In genomic region chr8:116905252-116905651, GRCm38 (mm10) we compare ENCODE assay signal across 21 mouse cellular contexts. TPM values are rescaled to one million over a fixed set of nuclear protein-coding genes. Genes with fewer than 3 reads are reported as not detected.
DNase-seq lines count a peak whose midpoint lies in the region; ATAC-seq and TF ChIP-seq lines count a peak whose summit lies in the region.
"Had no signal": no experiment of that assay in that cellular context is flagged by ENCODE, and none has a peak within 500 bp of the region (broad histone marks: within the 10 kb centered on the region; RNA-seq: fewer than 3 reads in every experiment).

No protein-coding gene starts in this region.

- no peak overlapping the region for H3K4me3 ChIP-seq in forebrain, embryonic 15.5 days
- no peak overlapping the region for H3K4me3 ChIP-seq in kidney, adult 2 months (ENCODE audit: insufficient read depth, low read depth, low read length)
- H3K4me3 ChIP-seq: embryonic facial prominence, embryonic 12.5 days; hindbrain, embryonic 15.5 days; limb, embryonic 15.5 days; midbrain, embryonic 15.5 days had no signal

- no peak overlapping the region for H3K9ac ChIP-seq in forebrain, embryonic 15.5 days (replicated peaks)
- H3K9ac ChIP-seq: embryonic facial prominence, embryonic 12.5 days; hindbrain, embryonic 15.5 days; limb, embryonic 15.5 days; lung, embryonic 14.5 days; midbrain, embryonic 15.5 days had no signal

- DNase-seq in 3134 (ENCODE audit: extremely low read depth, insufficient read length, low spot score) = peak; percentile 57
- DNase-seq in thymus, postnatal 0 days (ENCODE audit: low spot score) = peak; percentile 33
- DNase-seq in liver = no peak
- DNase-seq in kidney, adult 2 months = no peak
- DNase-seq: cerebellum, adult 18-20 months; gastrocnemius, postnatal 14 days; heart, postnatal 10 days; kidney, adult 11 months; kidney, postnatal 25 days; lung, embryonic 14.5 days; right cerebral cortex, adult 18-20 months had no signal

- 94% methylated on average over 4 of the region's 4 CpGs for WGBS in forebrain, embryonic 15.5 days
- 95% methylated on average over 4 of the region's 4 CpGs for WGBS in kidney, adult 2 months

- ATAC-seq in CD4-positive, CD25-positive, alpha-beta regulatory T cell, adult 4 months = peak; percentile 29
- ATAC-seq in inflammation-experienced regulatory T-cells, adult 6 months = peak; percentile 35
- no peak for ATAC-seq in forebrain, embryonic 15.5 days (replicated peaks)
- ATAC-seq: forebrain, embryonic 16.5 days; midbrain, embryonic 15.5 days had no signal

- no peak overlapping the region for H3K27ac ChIP-seq in forebrain, embryonic 15.5 days (replicated peaks)
- H3K27ac ChIP-seq in kidney, adult 2 months (ENCODE audit: insufficient read depth, low read depth, low read length) = no peak overlapping the region
- H3K27ac ChIP-seq: embryonic facial prominence, embryonic 12.5 days; hindbrain, embryonic 15.5 days; limb, embryonic 15.5 days; macrophage; midbrain, embryonic 15.5 days had no signal

- H3K4me1 ChIP-seq in forebrain, embryonic 15.5 days = no peaks in the 10 kb centered on the region
- no peaks in the 10 kb centered on the region for H3K4me1 ChIP-seq in kidney, adult 2 months (ENCODE audit: control insufficient read depth, insufficient read depth, low read length)
- H3K4me1 ChIP-seq: embryonic facial prominence, embryonic 12.5 days; hindbrain, embryonic 15.5 days; limb, embryonic 15.5 days; midbrain, embryonic 15.5 days had no signal

- no peaks in the 10 kb centered on the region for H3K9me3 ChIP-seq in forebrain, embryonic 15.5 days
- H3K9me3 ChIP-seq: embryonic facial prominence, embryonic 12.5 days; hindbrain, embryonic 15.5 days; limb, embryonic 15.5 days; midbrain, embryonic 15.5 days had no signal

- no peak for TF ChIP-seq CTCF in kidney, adult 2 months (conservative IDR thresholded peaks at IDR 0.05; ENCODE audit: insufficient read depth, insufficient read length, low read depth, low read length)

- no peaks in the 10 kb centered on the region for H3K36me3 ChIP-seq in forebrain, embryonic 15.5 days
- no peaks in the 10 kb centered on the region; the same call in 1 of the 2 replicates for H3K36me3 ChIP-seq in kidney, adult 2 months (ENCODE audit: control insufficient read depth, insufficient read depth, low read length)
- H3K36me3 ChIP-seq: midbrain, embryonic 15.5 days had no signal

- no peak for TF ChIP-seq POLR2A in kidney, adult 2 months (IDR thresholded peaks at IDR 0.05; ENCODE audit: low read depth, low read length)

- H3K4me2 ChIP-seq in forebrain, embryonic 15.5 days (replicated peaks) = no peak overlapping the region
- H3K4me2 ChIP-seq: embryonic facial prominence, embryonic 12.5 days; hindbrain, embryonic 15.5 days; limb, embryonic 15.5 days; lung, embryonic 14.5 days; midbrain, embryonic 15.5 days had no signal

- H3K27me3 ChIP-seq in forebrain, embryonic 15.5 days = no peaks in the 10 kb centered on the region
- no peaks in the 10 kb centered on the region for H3K27me3 ChIP-seq in kidney, adult 2 months (replicated peaks; ENCODE audit: control insufficient read depth, insufficient read depth, low read length)
- H3K27me3 ChIP-seq: CH12.LX; embryonic facial prominence, embryonic 12.5 days; hindbrain, embryonic 15.5 days; limb, embryonic 15.5 days; midbrain, embryonic 15.5 days had no signal

RNA-seq across cellular contexts. Expression of gene Cmc2, which starts 16.0 kb away (rescaled TPM):
- 10 to 100 TPM; 36.3 to 38.5 TPM for polyA plus RNA-seq in CD4-positive, CD25-positive, alpha-beta regulatory T cell, adult 4 months (2017; shearing (Covaris generic))
- polyA plus RNA-seq in inflammation-experienced regulatory T-cells, adult 6 months (2017; shearing (Covaris generic)) = 10 to 100 TPM; 23.1 to 79.6 (median 36.6) TPM
- polyA plus RNA-seq in thymus, postnatal 0 days (2015; fragmentation: Nextera tagmentation; extraction: Ambion mirVana) = 132 and 136 TPM in 2 replicates
- polyA plus RNA-seq in forebrain, embryonic 15.5 days (2015; fragmentation: Nextera tagmentation; extraction: Ambion mirVana) = 40.7 and 41.2 TPM in 2 replicates
- polyA plus RNA-seq in kidney, adult 2 months (2012; rRNA removed) = 13.0 and 17.7 TPM in 2 replicates

RNA-seq across cellular contexts. Expression of gene Cenpn, which starts 16.3 kb away (rescaled TPM):
- polyA plus RNA-seq in CD4-positive, CD25-positive, alpha-beta regulatory T cell, adult 4 months (2017; shearing (Covaris generic)) = 1 to 10 TPM; 2.9 to 8.8 TPM
- polyA plus RNA-seq in inflammation-experienced regulatory T-cells, adult 6 months (2017; shearing (Covaris generic)) = 10 to 100 TPM in 1 of 3 experiments, 1 to 10 TPM in 2; 3.3 to 22.4 (median 3.9) TPM
- polyA plus RNA-seq in thymus, postnatal 0 days (2015; fragmentation: Nextera tagmentation; extraction: Ambion mirVana) = 32.2 and 35.4 TPM in 2 replicates
- 17.1 and 17.8 TPM in 2 replicates for polyA plus RNA-seq in forebrain, embryonic 15.5 days (2015; fragmentation: Nextera tagmentation; extraction: Ambion mirVana)
- polyA plus RNA-seq in kidney, adult 2 months (2012; rRNA removed) = 0.89 and 1.2 TPM in 2 replicates

RNA-seq across cellular contexts. Expression of gene Atmin, which starts 37.9 kb away (rescaled TPM):
- polyA plus RNA-seq in CD4-positive, CD25-positive, alpha-beta regulatory T cell, adult 4 months (2017; shearing (Covaris generic)) = 1 to 10 TPM; 6.4 TPM
- 1 to 10 TPM; 7.5 to 9.0 (median 7.7) TPM for polyA plus RNA-seq in inflammation-experienced regulatory T-cells, adult 6 months (2017; shearing (Covaris generic))
- 12.5 and 13.1 TPM in 2 replicates for polyA plus RNA-seq in thymus, postnatal 0 days (2015; fragmentation: Nextera tagmentation; extraction: Ambion mirVana)
- 16.7 and 17.3 TPM in 2 replicates for polyA plus RNA-seq in forebrain, embryonic 15.5 days (2015; fragmentation: Nextera tagmentation; extraction: Ambion mirVana)
- 15.9 and 17.1 TPM in 2 replicates for polyA plus RNA-seq in kidney, adult 2 months (2012; rRNA removed)

Comparison
In these comparisons a context has a peak if more than half of its experiments do, and no peak if none do; other contexts are left out.
1. DNase-seq: peak in 3134 (single experiment) and thymus, postnatal 0 days (single experiment); none in liver (single experiment) and kidney, adult 2 months (single experiment).